Mouse (Mus musculus) thymus, adult 2 months (tissue): ENCODE measurements around the gene Spata16.

Experiments
- CTCF ChIP-seq: fragments of 200-500 bp; IDR thresholded peaks from 2 replicates; pipeline ENCODE4 v1.5.1; 2012; ENCODE audit warnings: mild to moderate bottlenecking, control low read depth, low read length, moderate library complexity, borderline replicate concordance; ENCODE audit not compliant: control insufficient read depth, poor library complexity, insufficient read depth; ENCODE audit errors: extremely low read depth
- POLR2A ChIP-seq: fragments of 200-500 bp; IDR thresholded peaks from 2 replicates; pipeline ENCODE4 v1.6.1; 2012; ENCODE audit warnings: mild to moderate bottlenecking, low read length, control low read depth, moderate library complexity; ENCODE audit not compliant: control insufficient read depth, poor library complexity, insufficient read depth; ENCODE audit errors: extremely low read depth

GRCm38 (mm10) chr3:26850691-26851563 lies 213.5 kb downstream of the Spata16 start:
- TF ChIP-seq CTCF: no peak
- TF ChIP-seq POLR2A: no peak
